Mouse (Mus musculus) erythroblast, embryonic 14.5 days (primary cell): ENCODE data around the gene Ccne1. TPM values are rescaled to one million over a fixed set of nuclear protein-coding genes. Genes with fewer than 3 reads are reported as not detected.
"Not testable (repeated sequence)": the region's sequence is repeated elsewhere in the genome, so short reads cannot be mapped to it uniquely, and the experiment has no call there.

ENCODE experiments used
- H3K27me3 ChIP-seq: 2 replicates; pipeline ENCODE4 v1.6.1; 2012; ENCODE audit warnings: inconsistent platforms; ENCODE audit not compliant: control insufficient read depth
- H3K36me3 ChIP-seq: 2 replicates; pipeline ENCODE4 v1.6.1; 2012; ENCODE audit warnings: mild to moderate bottlenecking, inconsistent platforms; ENCODE audit not compliant: control insufficient read depth
- H3K4me1 ChIP-seq: 2 replicates; pipeline ENCODE4 v1.6.1; 2012; ENCODE audit warnings: inconsistent platforms; ENCODE audit not compliant: control insufficient read depth
- H3K4me3 ChIP-seq: replicated peaks from 2 replicates; pipeline ENCODE3; 2012; ENCODE audit warnings: moderate library complexity, mild to moderate bottlenecking, inconsistent platforms
- H3K9me3 ChIP-seq: 2 replicates; pipeline ENCODE4 v1.6.1; 2012; ENCODE audit warnings: low read length, inconsistent platforms, mixed read lengths; ENCODE audit not compliant: control insufficient read depth
- GATA1 ChIP-seq: IDR thresholded peaks from 2 replicates; pipeline ENCODE4 v1.6.1; 2012; ENCODE audit warnings: low read length, inconsistent platforms, mixed read lengths
- TAL1 ChIP-seq: IDR thresholded peaks from 3 replicates; pipeline ENCODE4 v1.6.1; 2012; ENCODE audit warnings: low read length, inconsistent platforms, mixed read lengths
- polyA plus RNA-seq: library from polyadenylated mRNA; stranded (reverse); fragments of >175 nt; gene quantifications from 2 replicates; pipeline ENCODE4 v1.2.3, GENCODE M21; 2012

The Ccne1 gene
- polyA plus RNA-seq, 1 experiment: 12.0 TPM

DNA sequence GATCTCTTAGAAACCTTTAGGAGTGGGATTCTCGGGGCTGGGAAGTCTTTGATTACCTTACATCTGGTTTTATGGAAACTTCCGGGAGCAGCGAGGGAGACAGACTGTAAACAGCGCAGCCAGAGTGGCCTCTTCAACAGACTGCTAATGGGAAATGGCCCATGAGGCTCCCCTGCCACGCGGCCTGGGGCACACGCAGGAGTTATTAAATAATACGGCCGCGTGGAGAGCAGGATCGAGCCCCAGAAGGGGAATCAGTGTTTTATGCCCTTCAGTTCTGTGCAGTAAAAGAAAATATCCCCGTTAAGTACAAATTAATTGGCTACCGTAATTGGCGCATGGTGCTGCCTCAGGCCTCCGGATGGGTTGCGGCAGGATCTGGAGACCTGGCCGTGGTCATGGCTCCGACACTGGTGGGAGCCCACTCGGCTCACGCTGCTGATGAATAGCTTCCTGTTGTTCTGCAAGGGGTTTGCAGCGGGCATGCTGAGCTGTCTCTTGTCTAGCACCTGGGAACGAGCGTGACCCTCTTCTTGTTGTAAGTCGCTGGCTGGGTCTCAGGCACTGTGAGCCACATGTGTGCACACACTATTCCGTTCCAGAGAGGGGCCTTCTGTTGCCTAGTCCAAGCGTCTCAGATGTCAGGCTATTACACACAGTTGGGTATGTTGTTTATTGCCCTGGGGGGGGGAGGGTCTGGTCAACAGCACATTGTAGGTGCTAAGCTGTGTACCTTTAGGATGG is 22.8 kb upstream of the Ccne1 start:
- no peaks in the 10 kb centered on the region for H3K27me3 ChIP-seq
- H3K9me3 ChIP-seq: no peaks in the 10 kb centered on the region
- no peaks in the 10 kb centered on the region for H3K36me3 ChIP-seq
- H3K4me3 ChIP-seq: no peak overlapping the region
- TF ChIP-seq TAL1: no peak
- no peak for TF ChIP-seq GATA1
- no peaks in the 10 kb centered on the region for H3K4me1 ChIP-seq

DNA sequence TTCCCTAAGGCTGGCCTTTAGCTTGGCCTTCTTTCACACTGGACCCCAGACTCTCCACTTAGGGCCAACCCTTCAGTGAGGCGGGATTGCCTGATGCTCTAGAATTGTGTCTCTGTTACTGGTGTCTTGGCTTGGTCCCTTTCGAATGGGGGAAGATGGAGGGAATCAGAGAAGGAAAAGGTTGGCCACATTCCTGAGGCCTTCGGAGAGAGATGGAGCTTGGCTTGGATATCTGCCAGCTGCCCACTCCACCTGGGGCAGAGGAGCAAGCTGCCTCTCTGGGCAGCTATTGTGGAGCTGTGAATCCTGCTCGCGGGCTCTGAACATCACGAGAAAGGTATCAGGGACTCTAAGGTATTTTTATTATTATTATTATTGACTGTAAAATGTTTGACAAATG is 22.2 kb upstream of the Ccne1 start:
- H3K9me3 ChIP-seq: no peaks in the 10 kb centered on the region
- no peaks in the 10 kb centered on the region for H3K36me3 ChIP-seq
- TF ChIP-seq TAL1 (no peak), GATA1 (no peak)
- no peaks in the 10 kb centered on the region for H3K27me3 ChIP-seq
- H3K4me1 ChIP-seq: no peaks in the 10 kb centered on the region
- H3K4me3 ChIP-seq: no peak overlapping the region

DNA sequence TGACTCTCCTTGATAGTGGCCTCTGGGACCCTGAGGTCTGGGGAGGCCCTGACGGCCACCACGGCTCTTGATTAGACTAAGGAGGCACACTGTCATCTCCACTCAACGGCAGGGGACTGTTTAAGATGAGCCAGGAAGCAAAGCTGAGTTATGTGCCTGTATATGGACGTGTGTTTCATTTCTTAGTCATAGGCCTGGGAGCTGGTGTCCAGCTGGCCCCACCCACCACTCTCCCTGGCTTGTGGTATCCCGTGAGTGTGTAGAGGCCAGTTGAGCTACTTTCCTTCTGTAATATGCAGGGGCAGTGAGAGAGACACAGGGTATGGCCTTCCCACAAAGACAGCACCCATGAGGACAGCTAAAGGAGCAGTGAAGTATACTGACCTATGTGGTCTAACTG is 20.9 kb upstream of the Ccne1 start:
- not testable (repeated sequence) for H3K4me3 ChIP-seq, H3K4me1 ChIP-seq, H3K9me3 ChIP-seq, H3K36me3 ChIP-seq, H3K27me3 ChIP-seq

DNA sequence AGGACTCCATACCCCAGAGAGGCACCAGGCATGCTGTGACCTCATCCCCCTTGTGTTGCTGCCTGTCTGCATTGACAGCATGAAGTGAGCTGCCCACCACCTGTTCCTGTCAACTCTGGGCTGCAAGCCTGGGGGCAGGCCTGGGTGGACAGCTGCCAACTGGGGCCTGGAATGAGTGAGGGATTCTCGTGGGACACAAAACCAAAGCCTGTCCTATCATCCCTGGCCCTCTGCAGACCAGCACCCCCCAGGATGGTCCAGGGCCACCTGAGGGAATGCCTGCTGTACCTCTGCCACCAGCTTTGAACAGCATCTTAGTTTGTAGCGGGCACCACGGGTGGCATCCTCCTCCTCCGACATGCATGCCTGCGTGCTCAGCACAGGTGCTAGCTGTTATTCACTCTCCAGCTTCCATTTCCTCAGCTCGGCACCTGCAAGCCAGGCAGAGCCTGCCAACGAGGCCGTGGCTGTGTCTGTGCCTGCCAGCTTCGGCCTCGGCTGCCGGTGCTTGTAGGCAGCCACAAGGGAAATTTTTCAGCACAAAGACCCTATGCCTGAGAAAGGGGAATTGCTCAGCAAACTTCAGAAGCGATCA is 18.3 kb upstream of the Ccne1 start:
- H3K4me3 ChIP-seq: no peak overlapping the region
- no peaks in the 10 kb centered on the region for H3K4me1 ChIP-seq
- TF ChIP-seq TAL1 (no peak), GATA1 (no peak)
- H3K9me3 ChIP-seq: no peaks in the 10 kb centered on the region
- no peaks in the 10 kb centered on the region for H3K36me3 ChIP-seq
- no peaks in the 10 kb centered on the region for H3K27me3 ChIP-seq

DNA sequence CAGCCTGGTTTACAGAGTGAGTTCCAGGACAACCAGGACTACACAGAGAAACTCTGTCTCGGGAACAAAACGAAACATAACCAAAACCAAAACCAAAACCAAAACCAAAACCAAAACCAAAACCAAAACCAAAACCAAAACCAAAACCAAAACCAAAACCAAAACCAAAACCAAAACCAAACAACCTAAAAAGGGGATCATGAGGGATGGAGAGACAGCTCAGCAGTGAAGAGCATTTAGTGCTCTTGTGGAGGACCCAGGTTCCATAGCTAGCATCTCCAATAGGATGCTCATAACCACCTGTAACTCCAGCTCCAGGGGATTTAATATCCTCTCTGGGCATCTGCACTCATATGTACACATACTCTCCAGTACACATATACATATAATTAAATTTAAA is 16.8 kb upstream of the Ccne1 start:
- H3K4me3 ChIP-seq, H3K27me3 ChIP-seq, H3K36me3 ChIP-seq: not testable (repeated sequence)

DNA sequence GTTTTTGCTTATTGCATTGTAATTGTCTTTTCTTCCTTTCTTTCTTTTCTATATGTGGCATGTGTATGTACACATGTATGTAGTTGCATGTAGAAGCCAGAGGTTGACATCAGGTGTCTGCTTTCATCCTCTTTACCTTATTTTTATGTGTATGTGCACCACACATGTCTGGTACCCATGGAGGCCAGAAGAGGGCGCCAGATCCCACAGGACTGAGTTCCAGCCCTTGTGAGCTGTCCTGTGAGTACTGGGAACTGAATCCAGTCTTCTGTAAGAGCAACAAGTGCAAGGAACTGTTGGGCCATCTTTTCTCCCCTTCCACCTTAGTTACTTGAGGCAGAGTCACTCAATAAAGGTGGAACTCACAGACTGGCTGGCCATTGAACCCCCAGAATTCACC is 11.3 kb upstream of the Ccne1 start:
- no peaks in the 10 kb centered on the region for H3K4me1 ChIP-seq
- no peak for TF ChIP-seq TAL1
- no peak for TF ChIP-seq GATA1
- peaks cover 3% of the 10 kb centered on the region; the same call in 1 of the 2 replicates for H3K9me3 ChIP-seq
- H3K27me3 ChIP-seq: peaks cover 22% of the 10 kb centered on the region
- H3K36me3 ChIP-seq: no peaks in the 10 kb centered on the region
- H3K4me3 ChIP-seq: no peak overlapping the region

More for the DNA sequence above, 16.8 kb upstream of the Ccne1 start:
- H3K9me3 ChIP-seq, H3K4me1 ChIP-seq: not testable (repeated sequence)

DNA sequence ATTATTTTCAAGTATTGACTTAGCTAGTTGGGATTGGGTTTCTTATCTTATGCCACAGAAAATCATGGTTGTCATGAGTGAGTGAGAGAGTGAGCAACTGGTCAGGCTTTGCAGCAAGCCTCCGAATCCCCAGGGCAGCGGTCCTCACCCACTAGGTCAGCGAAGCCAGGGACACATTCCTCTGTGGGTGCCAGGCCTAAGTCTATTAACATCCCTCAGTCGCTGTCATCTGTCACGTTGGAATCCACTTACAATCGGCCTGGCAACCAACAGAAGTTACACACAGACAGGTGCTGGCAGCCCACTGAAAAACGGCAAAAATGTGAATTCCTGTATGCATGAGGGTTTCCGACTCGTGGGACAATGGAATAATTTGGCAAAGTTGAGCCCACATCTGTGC is 5.1 kb upstream of the Ccne1 start:
- Histone ChIP-seq H3K4me1 (peaks cover 21% of the 10 kb centered on the region), H3K4me3 (no peak overlapping the region), H3K9me3 (no peaks in the 10 kb centered on the region), H3K27me3 (peaks cover 25% of the 10 kb centered on the region), H3K36me3 (no peaks in the 10 kb centered on the region)
- TF ChIP-seq GATA1 (no peak), TAL1 (no peak)

DNA sequence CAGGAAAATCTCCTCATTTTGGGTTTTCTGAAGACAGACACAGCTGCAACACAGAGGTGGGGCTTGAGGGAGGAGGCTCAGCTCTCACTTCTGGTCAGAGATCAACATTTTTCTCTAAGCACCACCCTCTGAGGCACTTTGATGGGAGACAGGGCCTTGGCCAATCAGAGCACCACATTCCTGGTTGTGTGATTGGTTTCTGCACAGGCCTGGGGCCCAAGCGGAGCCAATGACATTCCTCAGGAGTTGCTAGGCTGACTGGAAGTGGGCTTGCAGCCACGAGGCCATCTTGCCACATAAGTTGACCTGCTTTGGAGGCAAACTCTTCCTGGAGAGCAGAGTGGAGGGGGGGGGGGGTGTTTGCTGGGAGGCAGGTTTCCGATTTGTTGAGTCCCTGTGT is 4.7 kb upstream of the Ccne1 start:
- TF ChIP-seq TAL1: no peak
- no peak for TF ChIP-seq GATA1
- Histone ChIP-seq H3K4me3 (no peak overlapping the region), H3K9me3 (no peaks in the 10 kb centered on the region), H3K27me3 (peaks cover 25% of the 10 kb centered on the region), H3K36me3 (no peaks in the 10 kb centered on the region), H3K4me1 (peaks cover 22% of the 10 kb centered on the region)

DNA sequence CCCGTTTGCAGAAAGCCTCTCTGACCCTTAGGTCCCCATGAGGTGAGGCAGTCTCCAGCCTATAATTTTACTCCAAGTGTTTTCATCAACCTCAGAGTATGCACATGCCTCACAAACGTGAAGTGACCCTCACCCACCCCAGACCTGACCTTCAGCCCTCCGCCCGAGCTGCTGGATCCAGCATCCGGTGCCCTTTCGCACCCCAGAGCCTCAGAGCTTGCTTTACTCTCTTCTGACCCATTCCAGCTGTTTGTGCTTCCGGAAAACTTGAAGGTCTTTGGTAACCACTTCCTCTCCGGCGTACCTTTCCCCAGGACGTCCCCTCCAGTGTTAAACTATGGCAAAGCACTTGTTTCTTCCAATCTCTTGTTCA is 912 bp upstream of the Ccne1 start:
- Histone ChIP-seq H3K27me3 (peaks cover 8% of the 10 kb centered on the region), H3K4me1 (peaks cover 57% of the 10 kb centered on the region), H3K9me3 (no peaks in the 10 kb centered on the region), H3K4me3 (peak overlapping the region; percentile 89), H3K36me3 (peaks cover 35% of the 10 kb centered on the region)
- TF ChIP-seq TAL1 (no peak), GATA1 (no peak)

DNA sequence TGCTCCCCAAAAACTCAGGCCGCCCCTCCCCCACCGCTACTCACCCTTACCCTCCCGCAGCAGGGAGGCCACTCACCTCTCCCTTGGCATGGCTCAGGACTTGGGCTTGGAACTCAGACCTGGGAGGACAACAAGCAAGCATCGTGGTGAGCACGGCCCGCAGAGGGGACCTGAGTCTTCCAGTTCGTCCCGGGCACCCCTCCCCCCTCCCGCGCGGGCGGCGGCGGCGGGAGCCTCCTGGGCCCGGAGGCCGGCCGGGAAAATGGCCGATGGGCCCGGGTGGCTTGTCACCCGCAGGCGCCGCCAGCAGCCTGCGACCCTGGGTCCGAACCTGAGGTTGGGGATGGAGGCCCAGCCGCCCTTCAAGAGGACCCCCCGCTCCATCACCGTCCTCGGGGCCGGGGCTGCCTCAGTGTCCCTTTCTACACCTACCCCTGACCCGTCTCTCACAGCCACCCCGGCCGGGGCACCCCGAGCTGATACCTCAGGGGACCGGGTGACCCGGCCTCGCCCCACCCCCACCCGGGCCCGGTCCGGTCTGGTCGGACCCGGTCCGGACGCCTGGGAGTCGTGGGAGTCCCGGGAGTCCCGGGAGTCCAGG is 523 bp downstream of the Ccne1 start:
- Histone ChIP-seq H3K4me3 (peak overlapping the region; percentile 89), H3K4me1 (peaks cover 65% of the 10 kb centered on the region), H3K9me3 (no peaks in the 10 kb centered on the region), H3K27me3 (peaks cover 2% of the 10 kb centered on the region), H3K36me3 (peaks cover 49% of the 10 kb centered on the region)
- TF ChIP-seq TAL1: no peak
- no peak for TF ChIP-seq GATA1
